Mouse (Mus musculus): ENCODE measurements around the gene Sipa1.

Sipa1 gene

GRCm38 (mm10) chr19:5646731-5647330 is 16.7 kb downstream of the Sipa1 start:
- DNase-seq (ENCODE audit: low read depth in 1 of 2, low spot score in 2 of 2) = no peak

GRCm38 (mm10) chr19:5645280-5645679 is 18.2 kb downstream of the Sipa1 start:
- no peak for DNase-seq (ENCODE audit: low read depth in 1 of 2, low spot score in 2 of 2)

GRCm38 (mm10) chr19:5641641-5642040 is 21.9 kb downstream of the Sipa1 start:
- DNase-seq (ENCODE audit: low read depth in 1 of 2, low spot score in 2 of 2) = no peak

- DNase-seq (ENCODE audit: low read depth in 1 of 2, low spot score in 2 of 2) = no peak
These were observed 22.5 kb downstream of the Sipa1 start for GRCm38 (mm10) chr19:5641021-5641420.

GRCm38 (mm10) chr19:5640339-5640738 is 23.2 kb downstream of the Sipa1 start:
- no peak for DNase-seq (ENCODE audit: low read depth in 1 of 2, low spot score in 2 of 2)

- DNase-seq (ENCODE audit: low read depth in 1 of 2, low spot score in 2 of 2) = no peak
These were observed 25.0 kb downstream of the Sipa1 start for GRCm38 (mm10) chr19:5638416-5639005.

GRCm38 (mm10) chr19:5637069-5638047 is 26.1 kb downstream of the Sipa1 start, which contains the start of gene Rela:
Gene Rela (plus strand): TSS chr19:5637483.
- DNase-seq (ENCODE audit: low read depth in 1 of 2, low spot score in 2 of 2) = peak; percentile 71 to 92

GRCm38 (mm10) chr19:5636571-5637041 is 26.9 kb downstream of the Sipa1 start:
- no peak for DNase-seq (ENCODE audit: low read depth in 1 of 2, low spot score in 2 of 2)

- DNase-seq (ENCODE audit: low read depth in 1 of 2, low spot score in 2 of 2) = no peak
These were observed 27.4 kb downstream of the Sipa1 start for GRCm38 (mm10) chr19:5636036-5636570.

- DNase-seq (ENCODE audit: low read depth in 1 of 2, low spot score in 2 of 2) = no peak
These were observed 31.4 kb downstream of the Sipa1 start for GRCm38 (mm10) chr19:5632120-5632519.

- no peak for DNase-seq (ENCODE audit: low read depth in 1 of 2, low spot score in 2 of 2)
These were observed 33.6 kb downstream of the Sipa1 start for GRCm38 (mm10) chr19:5629907-5630306.

GRCm38 (mm10) chr19:5625311-5625710 is 38.2 kb downstream of the Sipa1 start:
- DNase-seq (ENCODE audit: low read depth in 1 of 2, low spot score in 2 of 2) = no peak

- no peak for DNase-seq (ENCODE audit: low read depth in 1 of 2, low spot score in 2 of 2)
These were observed 41.6 kb downstream of the Sipa1 start for GRCm38 (mm10) chr19:5621884-5622283.

GRCm38 (mm10) chr19:5620007-5620406 is 43.5 kb downstream of the Sipa1 start:
- DNase-seq (ENCODE audit: low read depth in 1 of 2, low spot score in 2 of 2) = no peak

GRCm38 (mm10) chr19:5614953-5615352 is 48.6 kb downstream of the Sipa1 start:
- no peak for DNase-seq (ENCODE audit: low read depth in 1 of 2, low spot score in 2 of 2)

- DNase-seq (ENCODE audit: low read depth in 1 of 2, low spot score in 2 of 2) = no peak
These were observed 50.6 kb downstream of the Sipa1 start for GRCm38 (mm10) chr19:5612762-5613411.

GRCm38 (mm10) chr19:5611973-5612372 is 51.5 kb downstream of the Sipa1 start:
- DNase-seq (ENCODE audit: low read depth in 1 of 2, low spot score in 2 of 2) = no peak

- DNase-seq (ENCODE audit: low read depth in 1 of 2, low spot score in 2 of 2) = peak; percentile 69 to 95
These were observed 53.7 kb downstream of the Sipa1 start, which contains the start of gene Kat5 for GRCm38 (mm10) chr19:5609547-5610404. Gene Kat5 (minus strand): TSS chr19:5610237.

GRCm38 (mm10) chr19:5609171-5609546 is 54.3 kb downstream of the Sipa1 start:
- no peak for DNase-seq (ENCODE audit: low read depth in 1 of 2, low spot score in 2 of 2)

GRCm38 (mm10) chr19:5608707-5609106 is 54.8 kb downstream of the Sipa1 start:
- DNase-seq (ENCODE audit: low read depth in 1 of 2, low spot score in 2 of 2) = no peak

Data from monocyte, adult 2 months (primary cell).